Mouse (Mus musculus) left cerebral cortex, postnatal 25 days (tissue): ENCODE results near the gene Ndel1. TPM values are rescaled to one million over a fixed set of nuclear protein-coding genes. Genes with fewer than 3 reads are reported as not detected.
"Not testable (repeated sequence)": the region's sequence is repeated elsewhere in the genome, so short reads cannot be mapped to it uniquely, and the experiment has no call there.

ENCODE experiments used
- DNase-seq, 2 experiments: peaks; one replicate each; pipeline ENCODE4 v3.0.0; 2022; ENCODE audit warnings: low spot score in 2 of 2, mixed read lengths in 1 of 2
- intact Hi-C: fragments of 180-260 bp; cut with DNase I; formaldehyde crosslinking; loops from one replicate; pipeline ENCODE4 v1.15.1; 2025
- total RNA-seq, 2 experiments: library from RNA; stranded (reverse); gene quantifications; 2 replicates each; pipeline ENCODE4 v1.2.3; 2021

Gene Ndel1
- total RNA-seq, 2 experiments from 2014 or later, result 102 to 121 TPM

DNA sequence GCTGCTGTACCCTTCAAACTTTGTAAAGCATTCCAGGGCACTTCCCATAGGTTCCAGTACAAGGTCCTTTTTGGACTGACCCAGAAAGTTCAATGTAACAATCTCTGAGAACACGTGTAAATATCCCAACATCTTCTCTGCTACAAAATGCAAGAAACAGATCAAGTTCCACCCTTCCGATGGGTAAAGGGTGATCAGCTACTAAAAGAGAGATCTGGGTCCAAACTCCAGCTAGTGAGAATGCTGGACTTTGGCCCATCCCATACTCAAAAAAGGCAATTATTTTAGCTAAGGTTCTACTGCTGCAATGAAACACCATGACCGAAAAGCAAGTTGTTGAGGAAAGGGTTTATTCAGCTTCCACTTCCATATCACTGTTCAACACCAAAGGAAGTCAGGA lies 17.0 kb downstream of the Ndel1 start:
- no peak for DNase-seq
- intact Hi-C loops, result no loop called here

DNA sequence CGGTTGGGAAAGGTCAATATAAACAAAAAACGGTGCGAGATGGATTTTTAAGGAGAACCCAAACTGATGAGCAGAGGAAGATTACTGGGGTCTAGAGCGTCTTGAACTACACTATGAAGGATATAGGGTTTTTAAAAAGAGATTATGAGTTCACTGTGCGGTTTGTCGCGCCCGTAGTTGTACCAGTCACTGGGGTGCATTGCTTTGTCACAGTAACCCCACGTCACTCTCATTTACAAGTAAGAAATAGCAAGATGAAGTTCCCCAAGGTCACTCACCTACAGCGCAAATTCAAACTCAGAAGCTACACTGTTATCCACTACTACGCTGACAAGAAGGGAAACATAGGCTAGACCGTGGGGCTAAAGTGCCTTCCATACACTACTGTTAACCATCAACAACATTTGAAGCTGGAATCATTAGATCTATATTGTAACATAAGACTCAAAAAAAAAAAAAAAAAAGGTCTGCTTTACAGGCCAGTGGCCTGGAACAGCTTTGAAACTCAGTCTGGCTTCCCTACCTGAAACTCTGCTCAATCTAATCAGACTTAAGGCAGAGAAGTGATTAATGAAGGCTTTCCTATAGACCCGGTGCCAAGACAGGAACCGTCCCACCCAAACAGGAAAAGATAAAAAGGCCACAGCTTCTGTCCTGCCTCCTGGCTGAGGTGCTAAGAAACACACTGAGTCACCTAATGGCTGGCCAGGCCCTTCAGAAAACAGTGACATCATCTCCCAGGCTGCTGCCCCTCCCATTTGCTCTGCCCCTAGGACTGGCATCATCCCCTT lies 17.9 kb downstream of the Ndel1 start:
- DNase-seq, result no peak
- intact Hi-C loops, result loop anchor here (1.0 kb wide), 1 partner anchor 47 kb away; the partner anchor contains the start of gene Rpl26

- peak; percentile 99 to 100 for DNase-seq
- intact Hi-C loops, result loop anchor here (1.0 kb wide), 1 partner anchor 48 kb away; the partner anchor contains the start of gene Rpl26
Observed at GRCm38 (mm10) chr11:68852932-68853409, 18.7 kb downstream of the Ndel1 start.

DNA sequence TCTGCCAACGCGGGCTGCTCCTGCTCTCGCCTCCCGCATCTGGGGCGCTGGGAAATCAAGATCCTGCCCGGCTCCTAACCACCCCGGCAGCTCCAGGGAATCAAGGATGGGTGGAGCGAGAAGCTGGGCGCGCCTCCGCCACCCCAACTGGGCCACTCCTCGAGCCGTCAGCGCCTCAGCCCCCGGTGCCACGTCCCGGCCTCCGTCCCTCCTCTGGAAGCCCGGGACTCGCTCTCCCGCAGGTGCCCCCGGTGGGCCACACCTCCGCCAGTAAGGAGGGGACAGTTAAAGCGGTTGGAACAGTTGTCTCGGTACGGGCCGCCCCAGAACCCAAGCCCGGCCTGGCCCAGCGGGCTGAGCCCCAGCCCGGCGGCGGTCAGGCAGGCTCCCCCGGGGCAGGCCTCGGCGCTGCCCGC lies 19.2 kb downstream of the Ndel1 start:
- intact Hi-C loops, result no loop called here
- DNase-seq, result peak in 1 of 2 experiments; percentile 74

DNA sequence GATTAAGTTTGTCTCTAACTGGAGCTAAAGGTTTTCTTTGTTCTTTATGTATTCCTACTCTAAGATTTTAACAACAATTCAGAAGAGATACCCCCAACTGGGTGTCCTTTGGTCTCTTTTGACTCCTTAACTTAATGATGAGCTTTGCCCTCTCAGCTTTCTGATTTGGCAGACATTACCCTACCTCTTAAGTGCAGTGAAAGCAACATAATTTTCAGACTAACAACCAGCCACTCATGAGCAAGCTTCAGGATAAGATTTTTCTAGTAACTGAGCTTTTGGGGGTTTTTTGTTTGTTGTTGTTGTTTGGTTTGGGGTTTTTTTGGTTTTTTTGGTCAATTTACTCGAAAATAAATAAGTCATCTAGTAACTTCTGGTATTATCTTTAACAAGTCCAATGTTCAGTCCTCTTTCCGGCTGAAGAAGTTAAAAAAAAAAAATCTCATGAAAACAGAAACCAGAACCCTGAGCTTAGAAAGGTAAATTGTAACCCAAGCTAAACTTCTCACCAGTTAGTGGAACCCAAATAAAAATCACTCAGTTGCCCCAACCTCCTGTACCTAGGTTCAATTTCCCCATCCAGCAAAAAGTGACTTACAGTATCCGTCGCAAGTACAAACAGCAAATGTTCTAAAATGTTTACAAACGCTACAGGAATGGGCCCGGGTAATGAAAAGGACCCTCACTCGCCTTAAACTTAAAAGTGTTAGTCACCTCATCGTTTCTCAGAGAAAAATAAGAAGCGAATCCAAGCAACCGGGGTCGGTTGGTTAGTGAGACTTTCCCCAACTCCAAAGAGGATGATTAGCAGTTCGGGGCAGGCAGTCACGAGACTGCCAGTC lies 19.8 kb downstream of the Ndel1 start:
- intact Hi-C loops, result no loop called here

DNA sequence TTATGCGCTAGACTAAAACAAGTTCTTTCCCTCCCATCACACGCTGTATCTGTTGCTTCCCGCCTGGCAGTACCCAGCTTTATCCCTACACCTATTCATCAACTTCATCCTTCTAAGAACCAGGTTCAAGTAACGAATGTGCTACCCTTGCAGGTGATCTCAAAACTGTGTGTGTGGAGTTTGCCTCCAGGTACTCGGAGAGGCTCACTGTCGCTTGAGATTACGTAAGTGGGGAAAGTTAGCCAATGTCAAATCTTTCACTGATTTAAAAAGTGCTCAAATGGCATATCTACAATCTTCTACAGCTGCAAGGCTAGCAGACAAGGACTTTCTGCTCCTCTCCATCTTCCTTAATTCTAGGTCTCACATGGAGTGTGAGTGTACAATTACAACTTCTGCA lies 20.8 kb downstream of the Ndel1 start:
- intact Hi-C loops, result no loop called here
- no peak for DNase-seq

More for the DNA sequence above, 19.8 kb downstream of the Ndel1 start:
- no peak for DNase-seq

- intact Hi-C loops, result no loop called here
- no peak for DNase-seq
Observed at GRCm38 (mm10) chr11:68839606-68840005, 32.1 kb downstream of the Ndel1 start.

GRCm38 (mm10) chr11:68835034-68835433 lies 36.6 kb downstream of the Ndel1 start:
- DNase-seq, result no peak
- intact Hi-C loops, result no loop called here

DNA sequence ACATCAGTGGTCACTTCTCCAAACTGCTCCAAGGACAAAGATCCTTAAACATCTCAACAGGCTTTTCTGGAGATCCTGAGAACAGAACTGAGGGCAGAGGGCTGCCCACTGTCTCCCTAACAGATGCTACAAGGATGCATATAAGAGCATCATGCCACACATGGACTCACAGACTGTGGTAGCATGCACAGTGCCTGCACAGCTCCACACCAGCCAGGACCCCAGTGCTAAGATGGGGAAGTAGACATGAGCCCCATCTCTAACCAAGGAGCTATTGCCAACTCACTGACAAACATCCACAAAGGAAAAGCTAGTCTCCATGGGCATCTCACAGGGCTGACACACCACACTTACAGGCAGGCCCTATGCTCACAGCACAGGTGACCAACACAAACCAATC lies 38.1 kb downstream of the Ndel1 start:
- DNase-seq, result no peak
- intact Hi-C loops, result no loop called here

DNA sequence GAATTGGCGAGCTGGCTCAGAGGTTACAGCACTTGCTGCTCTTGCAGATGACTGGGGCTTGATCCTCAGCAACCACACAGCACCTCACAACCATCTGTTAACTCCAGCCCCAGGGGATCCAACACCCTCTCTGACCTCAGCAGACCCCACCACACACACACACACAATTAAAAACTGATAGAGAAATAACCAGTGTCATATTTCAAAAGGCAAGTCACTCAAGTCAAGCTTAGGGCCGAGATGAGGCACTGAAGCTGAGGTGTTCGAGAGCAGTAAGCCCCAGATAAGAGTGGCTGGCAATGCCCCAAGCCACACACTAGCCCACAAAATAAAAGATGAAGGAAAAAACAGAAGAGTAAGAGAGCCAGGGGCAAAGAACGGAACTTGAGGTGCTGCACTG lies 38.9 kb downstream of the Ndel1 start:
- intact Hi-C loops, result no loop called here
- DNase-seq, result no peak

- DNase-seq, intact Hi-C loops: not testable (repeated sequence)
Observed at GRCm38 (mm10) chr11:68831580-68831979, 40.1 kb downstream of the Ndel1 start.

DNA sequence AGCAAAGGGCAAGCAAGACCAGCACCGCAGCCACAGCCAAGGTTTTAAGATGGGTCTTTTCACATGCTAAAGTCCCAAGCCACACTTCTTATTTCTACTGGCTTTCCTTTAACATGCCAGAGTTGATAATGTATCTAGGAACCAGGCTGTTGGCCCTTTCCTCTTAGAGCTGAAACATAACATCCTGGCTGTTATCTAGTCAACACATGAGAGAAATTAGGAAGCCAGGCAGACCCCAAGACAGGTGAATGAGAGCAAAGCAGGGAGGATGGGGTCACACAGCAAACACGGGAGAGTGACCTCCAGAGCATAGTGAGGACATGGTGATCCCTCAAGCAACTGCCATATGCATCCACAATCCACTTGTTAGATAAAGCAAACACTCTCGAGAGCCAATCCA lies 44.9 kb downstream of the Ndel1 start:
- intact Hi-C loops, result no loop called here

DNA sequence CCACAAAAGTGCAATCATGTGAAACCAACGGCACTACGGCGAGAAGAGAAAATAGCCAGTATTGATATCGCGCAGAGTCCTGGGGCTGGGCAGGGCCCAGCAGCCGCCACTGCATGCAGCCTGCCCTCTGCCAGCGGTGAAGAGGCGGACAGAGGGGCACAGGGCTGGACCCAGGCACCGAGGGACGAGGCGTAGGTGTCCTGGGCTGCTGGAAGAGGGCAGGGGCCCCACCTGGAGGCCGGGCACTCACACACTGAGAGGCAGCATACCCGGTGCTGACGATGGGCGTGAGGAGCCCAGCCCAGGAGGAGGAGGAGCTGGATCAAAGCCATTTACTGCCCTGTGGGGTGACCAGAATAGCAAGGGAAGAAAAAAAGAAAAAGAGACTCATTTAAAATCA lies 49.3 kb downstream of the Ndel1 start:
- intact Hi-C loops, result no loop called here
- DNase-seq, result no peak

More for the DNA sequence above, 44.9 kb downstream of the Ndel1 start:
- DNase-seq, result no peak

DNA sequence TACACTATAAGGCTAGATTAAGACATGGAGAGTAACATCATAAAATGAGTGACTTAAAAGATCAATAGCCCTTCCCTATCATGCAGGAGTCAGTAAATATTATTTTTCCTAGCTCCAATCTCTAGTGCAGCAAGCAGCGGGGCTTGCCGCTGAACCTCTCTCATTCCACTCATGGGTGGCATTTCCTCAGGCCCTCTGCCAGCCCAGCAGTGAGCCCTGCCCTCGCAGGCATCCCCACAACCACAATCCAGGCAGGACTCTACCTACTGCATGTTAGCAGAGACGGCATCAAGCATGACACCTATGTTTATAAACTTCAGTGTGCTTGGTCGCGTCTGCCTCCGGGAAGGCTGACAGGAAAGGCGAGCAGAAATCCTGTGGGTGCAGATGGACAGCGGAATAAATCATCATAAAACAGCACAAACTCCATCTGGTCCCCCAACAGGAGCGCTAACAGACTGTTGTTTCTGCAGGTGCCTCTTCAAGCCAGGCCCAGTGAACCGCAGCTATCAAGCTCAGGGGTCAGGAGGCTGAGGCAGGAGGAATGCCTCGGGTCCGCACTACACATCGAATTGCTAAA lies 52.3 kb downstream of the Ndel1 start:
- DNase-seq, result peak in 1 of 2 experiments; percentile 42
- intact Hi-C loops, result no loop called here

DNA sequence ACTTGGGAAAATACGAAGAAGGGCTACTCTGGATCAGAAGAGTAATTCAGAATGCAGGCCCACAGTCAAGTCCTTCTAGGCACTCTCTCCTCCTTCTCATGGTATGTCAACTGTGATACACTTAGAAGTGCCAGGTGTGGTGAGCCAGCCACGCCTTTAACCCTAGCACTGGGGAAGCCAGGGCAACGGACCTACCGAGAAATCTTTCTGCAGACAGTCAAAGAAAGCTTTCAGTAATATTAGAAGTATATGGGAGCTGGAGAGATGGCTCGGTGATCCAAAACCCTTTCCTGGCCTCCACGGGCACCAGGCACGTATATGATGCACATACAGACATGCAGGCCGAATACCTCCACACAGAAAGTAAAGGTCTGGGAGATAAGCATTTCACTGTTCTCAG lies 53.2 kb downstream of the Ndel1 start:
- intact Hi-C loops, result no loop called here
- DNase-seq, result no peak

DNA sequence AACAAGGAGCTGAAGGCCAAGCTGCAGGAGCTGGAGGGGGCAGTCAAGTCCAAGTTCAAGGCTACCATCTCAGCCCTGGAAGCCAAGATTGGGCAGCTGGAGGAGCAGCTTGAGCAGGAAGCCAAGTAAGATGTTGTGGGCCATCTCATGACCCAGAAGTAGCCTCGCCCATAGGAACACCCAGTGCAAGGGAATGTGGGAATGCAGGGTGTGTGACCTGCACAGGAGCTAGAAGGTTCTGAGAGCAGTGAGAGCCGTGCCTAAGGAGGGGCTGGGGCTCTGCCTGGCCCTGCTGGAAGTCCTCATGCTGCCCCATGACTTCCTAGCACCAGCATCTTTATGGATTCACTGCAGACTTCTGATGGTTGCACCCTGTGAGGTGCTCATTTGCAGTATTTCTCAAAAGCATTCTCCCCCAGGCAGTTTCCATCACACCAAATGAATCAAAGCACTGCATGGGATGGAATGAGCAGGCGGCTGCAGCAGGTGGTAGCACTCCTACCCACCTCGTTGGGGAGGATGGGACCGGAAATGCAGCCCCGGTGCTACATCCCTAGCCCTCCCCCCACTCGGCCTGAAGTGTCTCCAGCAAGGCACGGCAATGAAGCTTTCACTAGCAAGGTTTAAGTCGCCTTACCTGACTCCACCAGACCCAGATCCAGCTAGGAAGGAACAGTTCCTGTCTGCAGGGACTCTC lies 59.6 kb downstream of the Ndel1 start:
- DNase-seq, result no peak
- intact Hi-C loops, result no loop called here

- peak; percentile 55 to 69 for DNase-seq
- intact Hi-C loops, result loop anchor here (5.0 to 10.0 kb wide), 2 partner anchors 70 to 323 kb away; no protein-coding TSS in a partner anchor
Observed at GRCm38 (mm10) chr11:68807787-68808186, 63.9 kb downstream of the Ndel1 start.

GRCm38 (mm10) chr11:68805148-68805547 lies 66.5 kb downstream of the Ndel1 start:
- no peak for DNase-seq
- intact Hi-C loops, result loop anchor here (5.0 to 10.0 kb wide), 2 partner anchors 72 to 320 kb away; no protein-coding TSS in a partner anchor

- intact Hi-C loops, result no loop called here
Observed at GRCm38 (mm10) chr11:68798258-68798657, 73.4 kb downstream of the Ndel1 start.

More at GRCm38 (mm10) chr11:68798258-68798657, 73.4 kb downstream of the Ndel1 start:
- DNase-seq, result no peak
